Mouse (Mus musculus): ENCODE data around the gene Kank1.
A peak's percentile ranks its signal among the peaks of the same experiment; 100 is the strongest.

The Kank1 gene

GRCm38 (mm10) chr19:25383386-25384146, 146.8 kb downstream of the Kank1 start:
- H3K4me3 ChIP-seq (replicated peaks; ENCODE audit: low read length), result no peak overlapping the region
- H3K36me3 ChIP-seq (ENCODE audit: insufficient read depth, low read length), result no peaks in the 10 kb centered on the region
- H3K9me3 ChIP-seq (ENCODE audit: low read length), result no peaks in the 10 kb centered on the region
- TF ChIP-seq NANOG (IDR thresholded peaks at IDR 0.05; ENCODE audit: borderline replicate concordance, low read length), result no peak
- TF ChIP-seq POU5F1 (IDR thresholded peaks at IDR 0.05; ENCODE audit: borderline replicate concordance, low read length), result no peak
- no peak for TF ChIP-seq CTCF (conservative IDR thresholded peaks at IDR 0.05; ENCODE audit: low read length)
- peaks cover 22% of the 10 kb centered on the region for H3K4me1 ChIP-seq (replicated peaks; ENCODE audit: low read depth, low read length)
- no peaks in the 10 kb centered on the region for H3K27me3 ChIP-seq (ENCODE audit: insufficient read depth, low read length)

- Histone ChIP-seq H3K36me3 (ENCODE audit: insufficient read depth, low read length) (no peaks in the 10 kb centered on the region), H3K4me3 (replicated peaks; ENCODE audit: low read length) (no peak overlapping the region), H3K27me3 (ENCODE audit: insufficient read depth, low read length) (no peaks in the 10 kb centered on the region), H3K9me3 (ENCODE audit: low read length) (no peaks in the 10 kb centered on the region), H3K4me1 (replicated peaks; ENCODE audit: low read depth, low read length) (peaks cover 45% of the 10 kb centered on the region)
- no peak for TF ChIP-seq CTCF (conservative IDR thresholded peaks at IDR 0.05; ENCODE audit: low read length)
Measured at GRCm38 (mm10) chr19:25385981-25386380, 149.2 kb downstream of the Kank1 start.

GRCm38 (mm10) chr19:25386679-25387470, 150.1 kb downstream of the Kank1 start:
- H3K36me3 ChIP-seq (ENCODE audit: insufficient read depth, low read length), result no peaks in the 10 kb centered on the region
- H3K27me3 ChIP-seq (ENCODE audit: insufficient read depth, low read length), result no peaks in the 10 kb centered on the region
- H3K4me3 ChIP-seq (replicated peaks; ENCODE audit: low read length), result peak overlapping the region; percentile 35; the same call in 1 of the 2 replicates
- no peak for TF ChIP-seq POU5F1 (IDR thresholded peaks at IDR 0.05; ENCODE audit: borderline replicate concordance, low read length)
- no peak for TF ChIP-seq NANOG (IDR thresholded peaks at IDR 0.05; ENCODE audit: borderline replicate concordance, low read length)
- TF ChIP-seq CTCF (conservative IDR thresholded peaks at IDR 0.05; ENCODE audit: low read length), result no peak
- peaks cover 46% of the 10 kb centered on the region for H3K4me1 ChIP-seq (replicated peaks; ENCODE audit: low read depth, low read length)
- H3K9me3 ChIP-seq (ENCODE audit: low read length), result no peaks in the 10 kb centered on the region

GRCm38 (mm10) chr19:25387902-25388301, 151.1 kb downstream of the Kank1 start:
- Histone ChIP-seq H3K4me1 (replicated peaks; ENCODE audit: low read depth, low read length) (peaks cover 53% of the 10 kb centered on the region), H3K9me3 (ENCODE audit: low read length) (no peaks in the 10 kb centered on the region), H3K36me3 (ENCODE audit: insufficient read depth, low read length) (no peaks in the 10 kb centered on the region), H3K27me3 (ENCODE audit: insufficient read depth, low read length) (no peaks in the 10 kb centered on the region), H3K4me3 (replicated peaks; ENCODE audit: low read length) (peak overlapping the region; percentile 35)
- TF ChIP-seq POU5F1 (IDR thresholded peaks at IDR 0.05; ENCODE audit: borderline replicate concordance, low read length) (no peak), CTCF (conservative IDR thresholded peaks at IDR 0.05; ENCODE audit: low read length) (no peak), NANOG (IDR thresholded peaks at IDR 0.05; ENCODE audit: borderline replicate concordance, low read length) (no peak)

GRCm38 (mm10) chr19:25392135-25392534, 155.4 kb downstream of the Kank1 start:
- TF ChIP-seq NANOG (IDR thresholded peaks at IDR 0.05; ENCODE audit: borderline replicate concordance, low read length), result no peak
- no peak for TF ChIP-seq CTCF (conservative IDR thresholded peaks at IDR 0.05; ENCODE audit: low read length)
- TF ChIP-seq POU5F1 (IDR thresholded peaks at IDR 0.05; ENCODE audit: borderline replicate concordance, low read length), result no peak
- H3K27me3 ChIP-seq (ENCODE audit: insufficient read depth, low read length), result no peaks in the 10 kb centered on the region
- peak overlapping the region; percentile 41; the same call in 1 of the 2 replicates for H3K4me3 ChIP-seq (replicated peaks; ENCODE audit: low read length)

GRCm38 (mm10) chr19:25395035-25395434, 158.3 kb downstream of the Kank1 start:
- Histone ChIP-seq H3K4me3 (replicated peaks; ENCODE audit: low read length) (no peak overlapping the region), H3K9me3 (ENCODE audit: low read length) (no peaks in the 10 kb centered on the region), H3K4me1 (replicated peaks; ENCODE audit: low read depth, low read length) (peaks cover 24% of the 10 kb centered on the region), H3K36me3 (ENCODE audit: insufficient read depth, low read length) (no peaks in the 10 kb centered on the region), H3K27me3 (ENCODE audit: insufficient read depth, low read length) (no peaks in the 10 kb centered on the region)
- TF ChIP-seq CTCF (conservative IDR thresholded peaks at IDR 0.05; ENCODE audit: low read length) (no peak), POU5F1 (IDR thresholded peaks at IDR 0.05; ENCODE audit: borderline replicate concordance, low read length) (no peak), NANOG (IDR thresholded peaks at IDR 0.05; ENCODE audit: borderline replicate concordance, low read length) (no peak)

More at GRCm38 (mm10) chr19:25392135-25392534, 155.4 kb downstream of the Kank1 start:
- H3K36me3 ChIP-seq (ENCODE audit: insufficient read depth, low read length), result no peaks in the 10 kb centered on the region
- no peaks in the 10 kb centered on the region for H3K9me3 ChIP-seq (ENCODE audit: low read length)
- H3K4me1 ChIP-seq (replicated peaks; ENCODE audit: low read depth, low read length), result peaks cover 45% of the 10 kb centered on the region

- Histone ChIP-seq H3K9me3 (ENCODE audit: low read length) (no peaks in the 10 kb centered on the region), H3K36me3 (ENCODE audit: insufficient read depth, low read length) (no peaks in the 10 kb centered on the region), H3K4me1 (replicated peaks; ENCODE audit: low read depth, low read length) (peaks cover 19% of the 10 kb centered on the region), H3K4me3 (replicated peaks; ENCODE audit: low read length) (no peak overlapping the region), H3K27me3 (ENCODE audit: insufficient read depth, low read length) (no peaks in the 10 kb centered on the region)
- no peak for TF ChIP-seq POU5F1 (IDR thresholded peaks at IDR 0.05; ENCODE audit: borderline replicate concordance, low read length)
- no peak for TF ChIP-seq NANOG (IDR thresholded peaks at IDR 0.05; ENCODE audit: borderline replicate concordance, low read length)
- no peak for TF ChIP-seq CTCF (conservative IDR thresholded peaks at IDR 0.05; ENCODE audit: low read length)
Measured at GRCm38 (mm10) chr19:25396709-25397266, 160.0 kb downstream of the Kank1 start.

GRCm38 (mm10) chr19:25399511-25400211, 162.9 kb downstream of the Kank1 start:
- Histone ChIP-seq H3K4me1 (replicated peaks; ENCODE audit: low read depth, low read length) (peaks cover 12% of the 10 kb centered on the region), H3K36me3 (ENCODE audit: insufficient read depth, low read length) (no peaks in the 10 kb centered on the region), H3K9me3 (ENCODE audit: low read length) (no peaks in the 10 kb centered on the region), H3K4me3 (replicated peaks; ENCODE audit: low read length) (no peak overlapping the region), H3K27me3 (ENCODE audit: insufficient read depth, low read length) (no peaks in the 10 kb centered on the region)
- no peak for TF ChIP-seq CTCF (conservative IDR thresholded peaks at IDR 0.05; ENCODE audit: low read length)
- TF ChIP-seq POU5F1 (IDR thresholded peaks at IDR 0.05; ENCODE audit: borderline replicate concordance, low read length), result no peak
- TF ChIP-seq NANOG (IDR thresholded peaks at IDR 0.05; ENCODE audit: borderline replicate concordance, low read length), result no peak
